Mouse (Mus musculus): Measurements from ENCODE around the gene Shroom3.

DNA sequence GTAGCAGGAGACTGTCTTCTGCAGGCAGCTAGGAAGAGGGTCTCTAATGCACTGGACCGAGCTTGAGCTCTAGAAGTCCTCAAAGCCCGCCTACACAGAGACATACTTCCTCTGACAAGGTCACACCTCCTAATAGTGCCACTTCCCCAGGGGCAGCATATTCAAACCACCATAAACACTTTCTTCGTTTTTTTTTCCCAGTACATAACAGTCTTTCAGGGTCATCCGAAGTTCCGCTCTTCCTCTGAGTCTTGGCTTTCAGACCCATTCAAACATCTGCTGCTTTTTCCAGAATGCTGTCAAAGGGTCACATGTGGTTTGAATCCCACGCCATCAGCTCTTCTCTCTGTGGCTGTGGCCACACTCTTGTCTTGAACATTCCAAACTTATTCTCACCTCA is 247.3 kb downstream of the Shroom3 start:
- no peak for TF ChIP-seq POLR2A (IDR thresholded peaks at IDR 0.05; ENCODE audit: low read depth, low read length)
- TF ChIP-seq CTCF (conservative IDR thresholded peaks at IDR 0.05; ENCODE audit: insufficient read depth, insufficient read length, low read depth, low read length): no peak

Measured in kidney, adult 2 months (tissue).